Mouse (Mus musculus) bone marrow macrophage, adult 2 months (primary cell): ENCODE measurements around the gene Nav2.

Experiments
- CTCF ChIP-seq: IDR thresholded peaks from 2 replicates; pipeline ENCODE4 v1.5.1; 2012; ENCODE audit warnings: low read depth, mild to moderate bottlenecking, low read length, moderate library complexity
- POLR2A ChIP-seq: IDR thresholded peaks from 2 replicates; pipeline ENCODE4 v1.6.1; 2012; ENCODE audit warnings: mild to moderate bottlenecking, low read depth, low read length, borderline replicate concordance

- TF ChIP-seq CTCF = no peak
- no peak; the same call in 1 of the 2 replicates for TF ChIP-seq POLR2A
These were observed 337.2 kb downstream of the Nav2 start for GRCm38 (mm10) chr7:49245537-49246239.
